Mouse (Mus musculus) lung, embryonic 15.5 days (tissue): Measurements from ENCODE around the gene Ank2. TPM values are rescaled to one million over a fixed set of nuclear protein-coding genes. Genes with fewer than 3 reads are reported as not detected.

Experiments used
- ATAC-seq: fragments of 200-750 bp; cut with Nextera tagmentation; 2 replicates; pipeline ENCODE4 v1.8.0; 2017; ENCODE audit warnings: moderate number of reproducible peaks, borderline replicate concordance; ENCODE audit not compliant: low FRiP score, low TSS enrichment; ENCODE audit errors: extremely low read depth
- H3K27ac ChIP-seq: fragments of 300-500 bp; sonication (generic); 2 replicates; pipeline ENCODE4 v1.5.1; 2015; ENCODE audit warnings: moderate library complexity, mild to moderate bottlenecking, inconsistent platforms
- H3K27me3 ChIP-seq: fragments of 300-500 bp; sonication (generic); 2 replicates; pipeline ENCODE4 v1.6.1; 2015; ENCODE audit warnings: inconsistent platforms
- H3K36me3 ChIP-seq: fragments of 300-500 bp; sonication (generic); 2 replicates; pipeline ENCODE4 v1.6.1; 2015; ENCODE audit warnings: inconsistent platforms
- H3K4me1 ChIP-seq: fragments of 300-500 bp; sonication (generic); 2 replicates; pipeline ENCODE4 v1.6.1; 2015; ENCODE audit warnings: inconsistent platforms
- H3K4me2 ChIP-seq: fragments of 300-500 bp; sonication (generic); 2 replicates; pipeline ENCODE4 v1.6.1; 2015; ENCODE audit warnings: inconsistent platforms, mild to moderate bottlenecking, moderate library complexity
- H3K4me3 ChIP-seq: fragments of 300-500 bp; sonication (generic); 2 replicates; pipeline ENCODE4 v1.5.1; 2015; ENCODE audit warnings: mild to moderate bottlenecking, inconsistent platforms
- H3K9ac ChIP-seq: fragments of 300-500 bp; sonication (generic); 2 replicates; pipeline ENCODE4 v1.6.1; 2015; ENCODE audit warnings: inconsistent platforms
- H3K9me3 ChIP-seq: fragments of 300-500 bp; sonication (generic); 2 replicates; pipeline ENCODE4 v1.6.1; 2016; ENCODE audit warnings: inconsistent platforms
- WGBS: fragments of 180-500 bp; shearing (Covaris S2); methylation state at CpG from one replicate; pipeline ENCODE4 v1.1.7; 2015; 5-methylcytosine and 5-hydroxymethylcytosine counted together
- polyA plus RNA-seq: library from polyadenylated mRNA; unstranded; fragments of >200 nt; fragmentation: Nextera tagmentation; extraction: Ambion mirVana; gene quantifications from 2 replicates; pipeline ENCODE4 v1.2.1, GENCODE M21; 2015

Gene Ank2
- polyA plus RNA-seq, 1 experiment from 2014 or later = 13.4 TPM

GRCm38 (mm10) chr3:127295921-127296320 is 203.2 kb downstream of the Ank2 start:
- H3K4me2 ChIP-seq = no peak overlapping the region
- ATAC-seq = no peak
- H3K36me3 ChIP-seq = no peaks in the 10 kb centered on the region
- no peak overlapping the region for H3K4me3 ChIP-seq
- H3K9me3 ChIP-seq = no peaks in the 10 kb centered on the region
- no peak overlapping the region for H3K9ac ChIP-seq
- WGBS = 75% methylated on average over 6 of the region's 6 CpGs
- H3K4me1 ChIP-seq = no peaks in the 10 kb centered on the region
- no peaks in the 10 kb centered on the region for H3K27me3 ChIP-seq
- H3K27ac ChIP-seq = no peak overlapping the region

- Histone ChIP-seq H3K4me1 (no peaks in the 10 kb centered on the region), H3K4me3 (no peak overlapping the region), H3K36me3 (no peaks in the 10 kb centered on the region), H3K9ac (no peak overlapping the region), H3K9me3 (no peaks in the 10 kb centered on the region), H3K27me3 (no peaks in the 10 kb centered on the region), H3K4me2 (no peak overlapping the region), H3K27ac (no peak overlapping the region)
- ATAC-seq = no peak
- 56% methylated on average over 9 of the region's 9 CpGs for WGBS
These were observed 204.4 kb downstream of the Ank2 start for GRCm38 (mm10) chr3:127294610-127295349.

GRCm38 (mm10) chr3:127294079-127294478 is 205.1 kb downstream of the Ank2 start:
- H3K27me3 ChIP-seq = no peaks in the 10 kb centered on the region
- no peak overlapping the region for H3K9ac ChIP-seq
- WGBS = 81% methylated on average over 14 of the region's 14 CpGs
- H3K27ac ChIP-seq = no peak overlapping the region
- ATAC-seq = no peak
- H3K4me2 ChIP-seq = no peak overlapping the region
- no peak overlapping the region for H3K4me3 ChIP-seq
- H3K9me3 ChIP-seq = no peaks in the 10 kb centered on the region
- no peaks in the 10 kb centered on the region for H3K36me3 ChIP-seq
- no peaks in the 10 kb centered on the region for H3K4me1 ChIP-seq

- no peak for ATAC-seq
- Histone ChIP-seq H3K4me3 (no peak overlapping the region), H3K36me3 (no peaks in the 10 kb centered on the region), H3K4me1 (no peaks in the 10 kb centered on the region), H3K27me3 (no peaks in the 10 kb centered on the region), H3K9ac (no peak overlapping the region), H3K9me3 (no peaks in the 10 kb centered on the region), H3K27ac (no peak overlapping the region), H3K4me2 (no peak overlapping the region)
- WGBS = 73% methylated on average over 9 of the region's 9 CpGs
These were observed 205.7 kb downstream of the Ank2 start for GRCm38 (mm10) chr3:127293479-127293874.

GRCm38 (mm10) chr3:127292864-127293478 is 206.2 kb downstream of the Ank2 start:
- no peak for ATAC-seq
- 65% methylated on average over 10 of the region's 10 CpGs for WGBS

GRCm38 (mm10) chr3:127282277-127282676 is 216.9 kb downstream of the Ank2 start:
- no peaks in the 10 kb centered on the region for H3K9me3 ChIP-seq
- no peak overlapping the region for H3K4me3 ChIP-seq
- H3K27ac ChIP-seq = no peak overlapping the region
- no peak overlapping the region for H3K9ac ChIP-seq
- no peak overlapping the region for H3K4me2 ChIP-seq
- no peak for ATAC-seq
- no peaks in the 10 kb centered on the region for H3K4me1 ChIP-seq
- H3K27me3 ChIP-seq = no peaks in the 10 kb centered on the region
- H3K36me3 ChIP-seq = no peaks in the 10 kb centered on the region
- WGBS = 85% methylated on average over 5 of the region's 5 CpGs

More at GRCm38 (mm10) chr3:127292864-127293478, 206.2 kb downstream of the Ank2 start:
- no peak overlapping the region for H3K4me2 ChIP-seq
- H3K27ac ChIP-seq = no peak overlapping the region
- no peaks in the 10 kb centered on the region for H3K36me3 ChIP-seq
- H3K9ac ChIP-seq = no peak overlapping the region
- H3K4me1 ChIP-seq = no peaks in the 10 kb centered on the region
- H3K27me3 ChIP-seq = no peaks in the 10 kb centered on the region
- no peak overlapping the region for H3K4me3 ChIP-seq
- H3K9me3 ChIP-seq = no peaks in the 10 kb centered on the region

- Histone ChIP-seq H3K4me3 (no peak overlapping the region), H3K9ac (no peak overlapping the region), H3K4me2 (no peak overlapping the region), H3K27ac (no peak overlapping the region), H3K27me3 (no peaks in the 10 kb centered on the region), H3K9me3 (no peaks in the 10 kb centered on the region), H3K4me1 (no peaks in the 10 kb centered on the region), H3K36me3 (no peaks in the 10 kb centered on the region)
- WGBS = 82% methylated on average over 3 of the region's 3 CpGs
- ATAC-seq = no peak
These were observed 217.8 kb downstream of the Ank2 start for GRCm38 (mm10) chr3:127281390-127281789.

- ATAC-seq = no peak
- Histone ChIP-seq H3K36me3 (no peaks in the 10 kb centered on the region), H3K9ac (no peak overlapping the region), H3K4me1 (no peaks in the 10 kb centered on the region), H3K27me3 (no peaks in the 10 kb centered on the region), H3K4me2 (no peak overlapping the region), H3K9me3 (no peaks in the 10 kb centered on the region), H3K27ac (no peak overlapping the region), H3K4me3 (no peak overlapping the region)
These were observed 218.8 kb downstream of the Ank2 start for GRCm38 (mm10) chr3:127280376-127280775.

GRCm38 (mm10) chr3:127275953-127276352 is 223.2 kb downstream of the Ank2 start:
- WGBS = 51% methylated on average over 6 of the region's 6 CpGs
- no peak for ATAC-seq
- no peak overlapping the region for H3K4me3 ChIP-seq
- H3K4me2 ChIP-seq = no peak overlapping the region
- H3K27me3 ChIP-seq = no peaks in the 10 kb centered on the region
- no peaks in the 10 kb centered on the region for H3K9me3 ChIP-seq
- no peak overlapping the region for H3K27ac ChIP-seq
- H3K4me1 ChIP-seq = no peaks in the 10 kb centered on the region
- H3K36me3 ChIP-seq = no peaks in the 10 kb centered on the region
- no peak overlapping the region for H3K9ac ChIP-seq

- no peak overlapping the region for H3K4me3 ChIP-seq
- H3K27ac ChIP-seq = no peak overlapping the region
- no peak overlapping the region for H3K9ac ChIP-seq
- H3K4me1 ChIP-seq = no peaks in the 10 kb centered on the region
- 85% methylated on average over 12 of the region's 12 CpGs for WGBS
- no peak for ATAC-seq
- H3K36me3 ChIP-seq = no peaks in the 10 kb centered on the region
- no peaks in the 10 kb centered on the region for H3K9me3 ChIP-seq
- no peaks in the 10 kb centered on the region for H3K27me3 ChIP-seq
- H3K4me2 ChIP-seq = no peak overlapping the region
These were observed 226.3 kb downstream of the Ank2 start for GRCm38 (mm10) chr3:127272801-127273200.

GRCm38 (mm10) chr3:127269616-127270015 is 229.5 kb downstream of the Ank2 start:
- Histone ChIP-seq H3K36me3 (no peaks in the 10 kb centered on the region), H3K9me3 (no peaks in the 10 kb centered on the region), H3K4me3 (no peak overlapping the region), H3K27ac (no peak overlapping the region), H3K9ac (no peak overlapping the region), H3K4me1 (no peaks in the 10 kb centered on the region), H3K4me2 (no peak overlapping the region), H3K27me3 (no peaks in the 10 kb centered on the region)
- no peak for ATAC-seq
- 75% methylated on average over 14 of the region's 14 CpGs for WGBS

GRCm38 (mm10) chr3:127267846-127268245 is 231.3 kb downstream of the Ank2 start:
- WGBS = 26% methylated on average over 6 of the region's 6 CpGs
- Histone ChIP-seq H3K9ac (no peak overlapping the region), H3K27ac (no peak overlapping the region), H3K4me2 (no peak overlapping the region), H3K4me3 (no peak overlapping the region), H3K36me3 (no peaks in the 10 kb centered on the region), H3K27me3 (no peaks in the 10 kb centered on the region), H3K4me1 (no peaks in the 10 kb centered on the region), H3K9me3 (no peaks in the 10 kb centered on the region)
- no peak for ATAC-seq
